Comparison of ENCODE assay signal across 16 mouse cellular contexts in the genomic region with DNA sequence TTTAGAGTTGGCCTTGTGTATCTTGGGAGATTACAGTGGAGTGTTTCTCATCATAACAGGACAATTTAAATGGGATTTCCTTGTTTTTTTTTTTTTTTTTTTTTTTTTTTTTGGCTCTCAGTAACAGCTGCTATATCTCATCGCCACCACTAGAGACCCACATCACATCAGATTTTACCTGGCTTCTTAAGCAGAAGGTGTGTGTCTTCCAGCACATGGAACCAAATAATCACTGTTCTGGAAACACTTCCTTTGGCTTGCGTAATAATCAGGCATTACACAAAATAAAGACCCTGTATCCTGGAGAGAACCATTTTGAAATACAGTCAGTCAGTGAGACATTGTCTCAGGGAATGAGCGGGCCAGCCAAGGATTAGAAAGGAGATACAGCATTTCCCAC. TPM values are rescaled to one million over a fixed set of nuclear protein-coding genes. Genes with fewer than 3 reads are reported as not detected.
DNase-seq lines count a peak whose midpoint lies in the region; ATAC-seq and TF ChIP-seq lines count a peak whose summit lies in the region.
"Had no signal": no experiment of that assay in that cellular context is flagged by ENCODE, and none has a peak within 500 bp of the region (broad histone marks: within the 10 kb centered on the region; RNA-seq: fewer than 3 reads in every experiment).

No protein-coding gene starts in this region.

- DNase-seq in heart, adult 2 months: no peak
- DNase-seq in heart, adult 18-20 months: no peak
- DNase-seq in lung, embryonic 14.5 days: peak; percentile 39
- no peak for DNase-seq in lung, postnatal 14 days
- DNase-seq in Muller cell, postnatal 12 days (ENCODE audit: inconsistent ontology term): peak; percentile 9
- DNase-seq in right cerebral cortex, adult 2 months (ENCODE audit: low spot score in 2 of 2): no peak
- DNase-seq: cerebellum, postnatal 36 days; gastrocnemius, postnatal 10 days; kidney, adult 18-20 months had no signal

- no peak for TF ChIP-seq EP300 in heart, adult 2 months (IDR thresholded peaks at IDR 0.05; ENCODE audit: insufficient read depth, low read depth, low read length)

- no peaks in the 10 kb centered on the region for H3K36me3 ChIP-seq in heart, adult 2 months (ENCODE audit: control insufficient read depth, insufficient read depth, low read length)
- no peaks in the 10 kb centered on the region for H3K36me3 ChIP-seq in lung, embryonic 14.5 days (ENCODE audit: insufficient read depth)
- H3K36me3 ChIP-seq: heart, embryonic 12.5 days; hindbrain, embryonic 10.5 days; liver, embryonic 15.5 days; midbrain, embryonic 12.5 days; neural tube, embryonic 12.5 days had no signal

- 37% methylated on average over 3 of the region's 3 CpGs for WGBS in heart, adult 2 months
- whole genome bisulfite sequencing in lung, embryonic 14.5 days: 51% methylated on average over 3 of the region's 3 CpGs

- peak; percentile 61 for TF ChIP-seq CTCF in heart, adult 2 months (IDR thresholded peaks at IDR 0.05)
- TF ChIP-seq CTCF in lung, embryonic 14.5 days (IDR thresholded peaks at IDR 0.05; ENCODE audit: low read depth): peak; percentile 65
- peak; percentile 39; the same call in 1 of the 2 replicates for TF ChIP-seq CTCF in cortical plate, adult 2 months (IDR thresholded peaks at IDR 0.05; ENCODE audit: extremely low read depth, insufficient read depth, low read length)

- H3K4me3 ChIP-seq in heart, adult 2 months: no peak overlapping the region
- H3K4me3 ChIP-seq in lung, embryonic 14.5 days (ENCODE audit: low read depth, low read length): no peak overlapping the region
- no peak overlapping the region for H3K4me3 ChIP-seq in cortical plate, adult 2 months (ENCODE audit: insufficient read depth, low read length)
- H3K4me3 ChIP-seq: erythroblast, embryonic 14.5 days; heart, embryonic 12.5 days; hindbrain, embryonic 10.5 days; liver, embryonic 15.5 days; midbrain, embryonic 12.5 days; neural tube, embryonic 12.5 days had no signal

- intact Hi-C loops in heart, adult 2 months (cut with DNase I): loop anchor here (2.0 kb wide), 1 partner anchor 390 kb away; no protein-coding TSS in a partner anchor

- no peak overlapping the region for H3K27ac ChIP-seq in heart, adult 2 months
- no peak overlapping the region for H3K27ac ChIP-seq in lung, embryonic 14.5 days (ENCODE audit: low read depth)
- H3K27ac ChIP-seq in cortical plate, adult 2 months (ENCODE audit: insufficient read depth, low read length): no peak overlapping the region
- H3K27ac ChIP-seq: hindbrain, embryonic 10.5 days; liver, embryonic 15.5 days; midbrain, embryonic 12.5 days; neural tube, embryonic 12.5 days had no signal

- H3K9me3 ChIP-seq in lung, embryonic 14.5 days (ENCODE audit: low read depth, low read length): no peaks in the 10 kb centered on the region
- H3K9me3 ChIP-seq: heart, embryonic 12.5 days; hindbrain, embryonic 10.5 days; liver, embryonic 15.5 days; midbrain, embryonic 12.5 days; neural tube, embryonic 12.5 days had no signal

- ATAC-seq in lung, embryonic 14.5 days (ENCODE audit: insufficient read depth): no peak

- no peaks in the 10 kb centered on the region; the same call in 1 of the 2 replicates for H3K4me1 ChIP-seq in heart, adult 2 months (ENCODE audit: control insufficient read depth, insufficient read depth, low read length)
- no peaks in the 10 kb centered on the region for H3K4me1 ChIP-seq in lung, embryonic 14.5 days (ENCODE audit: insufficient read depth)
- no peaks in the 10 kb centered on the region for H3K4me1 ChIP-seq in cortical plate, adult 2 months (ENCODE audit: control insufficient read depth, insufficient read depth, low read length)
- H3K4me1 ChIP-seq: liver, embryonic 15.5 days had no signal

- H3K79me2 ChIP-seq in heart, adult 2 months (replicated peaks; ENCODE audit: control insufficient read depth, insufficient read depth, low read length): no peaks in the 10 kb centered on the region

- no peaks in the 10 kb centered on the region for H3K27me3 ChIP-seq in heart, adult 2 months (ENCODE audit: control insufficient read depth, insufficient read depth, low read length)
- H3K27me3 ChIP-seq in lung, embryonic 14.5 days (ENCODE audit: insufficient read depth, low read length): peaks cover 9% of the 10 kb centered on the region

- H3K9ac ChIP-seq in heart, adult 2 months (ENCODE audit: low read depth, low read length): no peak overlapping the region
- no peak overlapping the region for H3K9ac ChIP-seq in lung, embryonic 14.5 days
- H3K9ac ChIP-seq: heart, embryonic 12.5 days; liver, embryonic 15.5 days; midbrain, embryonic 12.5 days; neural tube, embryonic 12.5 days had no signal

- no peak for TF ChIP-seq POLR2A in heart, adult 2 months (IDR thresholded peaks at IDR 0.05; ENCODE audit: insufficient read depth, low read depth, low read length)
- TF ChIP-seq POLR2A in cortical plate, adult 2 months (IDR thresholded peaks at IDR 0.05; ENCODE audit: extremely low read depth, insufficient read depth, low read length): no peak

- no peak overlapping the region for H3K4me2 ChIP-seq in lung, embryonic 14.5 days
- H3K4me2 ChIP-seq: heart, embryonic 12.5 days; liver, embryonic 15.5 days; midbrain, embryonic 12.5 days; neural tube, embryonic 12.5 days had no signal

RNA-seq across cellular contexts. Expression of a gene that starts 53.8 kb away (rescaled TPM):
- total RNA-seq in heart, adult 2 months (2021): under 1 TPM; 0.21 to 0.39 TPM
- 0.10 and 0.15 TPM in 2 replicates for polyA plus RNA-seq in heart, adult 2 months (2012; rRNA removed)
- total RNA-seq in heart, adult 18-20 months (2021): under 1 TPM; 0.33 to 0.45 TPM
- polyA plus RNA-seq in lung, embryonic 14.5 days (2014; fragmentation: Nextera tagmentation; extraction: Ambion mirVana): 15.8 and 17.0 TPM in 2 replicates
- polyA plus RNA-seq in cortical plate, adult 2 months (2012; rRNA removed): 9.1 and 10.4 TPM in 2 replicates

Comparison
In these comparisons a context has a peak if more than half of its experiments do, and no peak if none do; other contexts are left out.
1. DNase-seq: peak in lung, embryonic 14.5 days (single experiment) and Muller cell, postnatal 12 days (single experiment); none in heart, adult 2 months (0 of 2), heart, adult 18-20 months (0 of 2), lung, postnatal 14 days (single experiment) and right cerebral cortex, adult 2 months (0 of 2).
2. Peak in every context shown above with its lines, with median percentiles within 50 percentile points of each other: CTCF ChIP-seq.